Comparison of ENCODE assay signal across 10 mouse cellular contexts in the genomic region with DNA sequence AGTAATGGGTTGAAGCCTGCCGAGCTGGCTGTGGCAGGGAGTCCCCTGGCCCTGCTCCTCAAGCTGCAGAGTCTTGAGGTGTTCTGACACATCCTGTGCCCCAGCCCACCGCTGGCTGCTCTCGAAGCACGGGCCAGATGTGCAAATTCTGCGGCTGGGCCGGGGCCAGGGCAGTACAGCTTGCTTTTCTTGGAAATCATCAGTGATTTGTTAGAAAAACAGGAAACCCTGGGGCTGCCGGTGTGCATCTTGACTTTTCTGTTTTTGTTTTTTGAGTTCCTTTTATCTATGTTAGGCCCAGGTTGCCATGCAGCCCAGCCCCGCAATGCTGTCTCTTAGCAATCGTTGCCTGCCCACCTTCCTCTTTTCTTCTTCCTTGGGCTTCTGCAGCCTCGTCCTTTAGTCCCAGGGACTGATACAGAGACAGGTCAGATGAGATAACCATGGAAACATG. TPM values are rescaled to one million over a fixed set of nuclear protein-coding genes. Genes with fewer than 3 reads are reported as not detected.
A peak's percentile ranks its signal among the peaks of the same experiment; 100 is the strongest.
DNase-seq lines count a peak whose midpoint lies in the region; ATAC-seq lines count a peak whose summit lies in the region.
"Had no signal": no experiment of that assay in that cellular context is flagged by ENCODE, and none has a peak within 500 bp of the region (broad histone marks: within the 10 kb centered on the region; RNA-seq: fewer than 3 reads in every experiment).

No protein-coding gene starts in this region.

- H3K4me3 ChIP-seq in embryonic facial prominence, embryonic 14.5 days (ENCODE audit: low read depth, low read length), result no peak overlapping the region
- no peak overlapping the region for H3K4me3 ChIP-seq in macrophage (ENCODE audit: inconsistent target)
- H3K4me3 ChIP-seq: erythroblast, embryonic 14.5 days had no signal

- H3K4me1 ChIP-seq in embryonic facial prominence, embryonic 14.5 days (ENCODE audit: control insufficient read depth, insufficient read depth, low read length), result peaks cover 9% of the 10 kb centered on the region; the same call in 1 of the 2 replicates

- H3K27me3 ChIP-seq in embryonic facial prominence, embryonic 14.5 days (replicated peaks; ENCODE audit: control insufficient read depth, insufficient read depth, low read length), result no peaks in the 10 kb centered on the region

- H3K79me2 ChIP-seq in macrophage (ENCODE audit: inconsistent target), result peaks cover 100% of the 10 kb centered on the region

- ATAC-seq in embryonic facial prominence, embryonic 14.5 days (ENCODE audit: low read depth), result no peak

- no peak overlapping the region for H3K4me2 ChIP-seq in embryonic facial prominence, embryonic 14.5 days (ENCODE audit: low read depth, low read length)

- H3K9ac ChIP-seq in embryonic facial prominence, embryonic 14.5 days (ENCODE audit: low read depth, low read length), result no peak overlapping the region

- H3K27ac ChIP-seq in embryonic facial prominence, embryonic 14.5 days (replicated peaks; ENCODE audit: low read depth, low read length), result no peak overlapping the region
- H3K27ac ChIP-seq in macrophage, result peak overlapping the region; percentile 63

- H3K9me3 ChIP-seq in embryonic facial prominence, embryonic 14.5 days (ENCODE audit: control insufficient read depth, low read length), result no peaks in the 10 kb centered on the region

- WGBS in embryonic facial prominence, embryonic 14.5 days, result 35% methylated on average over 9 of the region's 10 CpGs
- WGBS in macrophage (ENCODE audit: missing documents), result 22% methylated on average over 10 of the region's 10 CpGs

- no peaks in the 10 kb centered on the region for H3K36me3 ChIP-seq in embryonic facial prominence, embryonic 14.5 days (ENCODE audit: control insufficient read depth, insufficient read depth, low read length)
- peaks cover 12% of the 10 kb centered on the region; the same call in 1 of the 2 replicates for H3K36me3 ChIP-seq in macrophage (ENCODE audit: inconsistent target)

- peak; percentile 21 for DNase-seq in urinary bladder, postnatal 14 days (ENCODE audit: low spot score)
- DNase-seq in urinary bladder, adult 2 months (ENCODE audit: low spot score), result no peak
- DNase-seq in embryonic facial prominence, embryonic 14.5 days (ENCODE audit: low spot score), result peak; percentile 41
- peak; percentile 80 for DNase-seq in thymus, postnatal 4 days
- DNase-seq in urinary bladder, postnatal 25 days (ENCODE audit: low spot score), result no peak
- DNase-seq in layer of hippocampus, postnatal 14 days (ENCODE audit: low spot score in 2 of 2), result no peak
- DNase-seq in kidney, adult 18-20 months, result no peak
- DNase-seq: left cerebral cortex, postnatal 4 days had no signal

RNA-seq across cellular contexts. Expression of gene Pik3r5, which starts 19.4 kb away (rescaled TPM):
- 1.5 and 2.5 TPM in 2 replicates for polyA plus RNA-seq in urinary bladder, adult 2 months (2012; rRNA removed)
- polyA plus RNA-seq in embryonic facial prominence, embryonic 14.5 days (2014; fragmentation: Nextera tagmentation; extraction: Ambion mirVana), result 0.48 and 1.1 TPM in 2 replicates
- 1,000 to 10,000 TPM in 12 of 26 experiments, 100 to 1,000 TPM in 14; 297 to 1,526 (median 884) TPM for total RNA-seq in macrophage (2018; cell fraction: chromatin; rRNA removed)
- total RNA-seq in macrophage (2018; cell fraction: cytosol; rRNA removed), result 100 to 1,000 TPM; 121 to 414 (median 184) TPM
- total RNA-seq in macrophage (2018; cell fraction: nucleus; rRNA removed), result 1,000 to 10,000 TPM in 4 of 26 experiments, 100 to 1,000 TPM in 22; 237 to 1,268 (median 592) TPM
- 65.4 to 120 TPM (median 103 TPM) in 3 replicates for polyA plus RNA-seq in macrophage (2018)
- 1 to 10 TPM; 1.6 to 2.0 TPM for total RNA-seq in layer of hippocampus, postnatal 14 days (2021)

RNA-seq across cellular contexts. Expression of gene Ntn1, which starts 50.7 kb away (rescaled TPM):
- 17.7 and 25.2 TPM in 2 replicates for polyA plus RNA-seq in urinary bladder, adult 2 months (2012; rRNA removed)
- polyA plus RNA-seq in embryonic facial prominence, embryonic 14.5 days (2014; fragmentation: Nextera tagmentation; extraction: Ambion mirVana), result 4.6 and 6.3 TPM in 2 replicates
- 10 to 100 TPM in 8 of 26 experiments, 1 to 10 TPM in 18; 4.9 to 16.7 (median 8.2) TPM for total RNA-seq in macrophage (2018; cell fraction: chromatin; rRNA removed)
- total RNA-seq in macrophage (2018; cell fraction: cytosol; rRNA removed), result 1 to 10 TPM; 1.6 to 3.6 (median 2.3) TPM
- 10 to 100 TPM in 1 of 26 experiments, 1 to 10 TPM in 25; 4.2 to 10.9 (median 6.1) TPM for total RNA-seq in macrophage (2018; cell fraction: nucleus; rRNA removed)
- 1.2 to 1.6 TPM (median 1.5 TPM) in 3 replicates for polyA plus RNA-seq in macrophage (2018)
- total RNA-seq in layer of hippocampus, postnatal 14 days (2021), result 1 to 10 TPM; 7.1 to 7.4 TPM
- polyA plus RNA-seq: erythroblast, embryonic 14.5 days had no signal

RNA-seq across cellular contexts. Expression of gene Pik3r6, which starts 51.5 kb away (rescaled TPM):
- 2.5 TPM in 2 replicates for polyA plus RNA-seq in urinary bladder, adult 2 months (2012; rRNA removed)
- polyA plus RNA-seq in embryonic facial prominence, embryonic 14.5 days (2014; fragmentation: Nextera tagmentation; extraction: Ambion mirVana), result 2.2 and 2.8 TPM in 2 replicates
- total RNA-seq in macrophage (2018; cell fraction: chromatin; rRNA removed), result 100 to 1,000 TPM in 15 of 26 experiments, 10 to 100 TPM in 11; 40.3 to 163 (median 108) TPM
- 10 to 100 TPM in 19 of 26 experiments, 1 to 10 TPM in 7; 6.1 to 19.6 (median 11.9) TPM for total RNA-seq in macrophage (2018; cell fraction: cytosol; rRNA removed)
- total RNA-seq in macrophage (2018; cell fraction: nucleus; rRNA removed), result 100 to 1,000 TPM in 1 of 26 experiments, 10 to 100 TPM in 25; 23.2 to 107 (median 61.3) TPM
- polyA plus RNA-seq in macrophage (2018), result 6.7 to 17.9 TPM (median 11.0 TPM) in 3 replicates
- 1 to 10 TPM; 3.5 to 3.8 TPM for total RNA-seq in layer of hippocampus, postnatal 14 days (2021)

Comparison
In these comparisons a context has a peak if more than half of its experiments do, and no peak if none do; other contexts are left out.
1. DNase-seq: peak in urinary bladder, postnatal 14 days (single experiment), embryonic facial prominence, embryonic 14.5 days (single experiment) and thymus, postnatal 4 days (single experiment); none in urinary bladder, adult 2 months (single experiment), urinary bladder, postnatal 25 days (single experiment), layer of hippocampus, postnatal 14 days (0 of 2) and kidney, adult 18-20 months (single experiment).
2. RNA of gene Pik3r5, which starts 19.4 kb away (polyA plus RNA-seq): 65.4 to 120 TPM in macrophage; 1.5 to 2.5 TPM in urinary bladder, adult 2 months and 0.48 to 1.1 TPM in embryonic facial prominence, embryonic 14.5 days; every median in the first group is over 10 times any median in the second.